Mouse (Mus musculus) testis, postnatal 10 days (tissue): Measurements from ENCODE around the gene Spo11.
A peak's percentile ranks its signal among the peaks of the same experiment; 100 is the strongest.

Source experiments
- DNase-seq: peaks from one replicate; pipeline ENCODE4 v3.0.0; 2021; ENCODE audit warnings: low spot score

Gene Spo11

DNA sequence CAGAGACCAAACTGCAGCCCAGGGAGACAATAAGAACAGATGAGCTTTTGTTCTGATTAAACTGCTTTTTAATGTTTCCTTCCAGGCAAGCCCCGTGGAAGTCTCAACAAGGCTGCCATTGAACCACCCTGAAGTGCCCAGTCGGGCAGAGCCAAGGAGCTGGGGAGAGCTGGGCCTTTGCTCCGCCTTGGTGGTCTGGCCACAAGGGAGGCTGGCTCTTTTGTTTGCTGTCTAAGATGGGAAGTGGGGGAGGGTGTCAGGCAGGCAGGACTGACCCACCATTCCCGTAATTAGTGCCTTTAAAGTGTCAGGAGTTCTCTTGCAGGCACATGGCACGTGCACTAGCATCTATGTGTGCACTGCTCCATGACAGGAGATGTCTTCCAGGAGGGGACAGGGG is 18.9 kb upstream of the Spo11 start:
- no peak for DNase-seq

DNA sequence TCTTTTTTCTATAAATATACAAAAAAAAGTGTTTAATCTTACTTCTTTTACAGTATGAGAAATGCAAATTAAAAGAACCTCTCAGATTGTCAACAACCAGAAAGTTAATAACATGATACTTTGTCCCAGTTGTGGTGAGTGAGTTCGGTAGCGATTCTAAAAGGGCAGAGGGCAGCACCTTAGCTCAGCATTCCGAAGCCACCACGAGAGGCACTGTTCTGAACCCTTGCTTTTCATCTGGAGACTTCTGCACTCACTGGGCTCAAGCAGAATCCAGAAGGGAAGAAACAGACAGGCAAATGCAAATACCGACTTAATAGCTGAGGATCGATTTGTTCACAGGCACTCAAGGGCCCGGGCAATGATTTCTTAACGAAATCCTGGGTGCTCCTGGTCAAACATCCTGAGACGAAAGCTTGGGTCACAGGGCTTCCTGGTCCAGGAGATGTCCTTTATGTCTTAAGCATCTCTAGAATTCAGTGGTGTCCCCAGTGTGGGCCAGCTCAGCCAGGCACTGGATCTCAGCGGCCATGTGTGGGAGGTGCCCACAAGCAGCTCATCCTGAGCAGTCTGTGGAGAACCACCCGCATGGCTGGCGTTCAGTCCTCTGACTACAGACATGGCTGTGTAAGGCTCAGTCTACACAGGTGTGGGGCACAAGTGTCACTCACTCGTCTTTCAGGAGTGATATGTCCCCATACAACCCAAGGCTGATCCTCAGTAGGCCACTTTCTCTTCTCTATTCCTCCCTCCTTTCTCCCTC is 18.3 kb upstream of the Spo11 start:
- DNase-seq = no peak

DNA sequence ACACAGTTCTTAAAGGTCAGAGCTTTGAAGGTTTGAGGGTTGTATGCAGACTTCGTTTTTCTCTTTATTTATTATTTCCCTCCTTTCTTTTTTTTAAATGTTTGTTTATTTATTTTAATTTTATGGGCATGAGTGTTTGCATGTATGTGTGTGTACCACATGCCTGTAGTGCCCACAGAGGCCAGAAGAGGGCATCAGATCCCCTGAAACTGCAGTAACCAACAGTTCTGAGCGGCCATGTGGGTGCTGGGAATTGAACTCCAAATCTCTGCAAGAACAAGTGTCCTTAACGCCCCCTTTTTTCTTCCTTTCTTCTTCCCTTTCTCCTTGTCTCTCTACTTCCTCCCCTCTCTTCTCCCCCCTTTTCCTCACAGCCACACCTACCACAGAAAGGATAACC is 17.1 kb upstream of the Spo11 start:
- no peak for DNase-seq

DNA sequence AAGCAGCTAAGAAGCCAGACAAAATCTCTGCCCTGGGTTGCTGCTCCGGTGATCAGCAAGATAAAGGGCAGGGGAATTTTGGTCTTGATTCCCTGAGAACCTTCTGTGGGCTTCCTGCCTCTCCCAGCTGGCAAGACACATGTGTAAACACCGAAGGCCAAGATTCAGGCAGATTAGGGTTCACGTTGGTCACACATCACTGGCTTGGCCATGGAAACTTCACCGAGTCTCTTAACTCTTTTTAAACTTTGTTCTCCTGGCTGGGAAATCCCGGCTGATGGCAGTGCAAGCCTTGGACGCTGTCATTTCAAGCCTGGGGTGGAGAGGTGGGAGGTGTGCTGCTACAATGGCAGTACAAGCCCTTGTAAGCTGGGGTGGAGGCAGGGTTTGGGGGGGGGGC is 16.3 kb upstream of the Spo11 start:
- no peak for DNase-seq

DNA sequence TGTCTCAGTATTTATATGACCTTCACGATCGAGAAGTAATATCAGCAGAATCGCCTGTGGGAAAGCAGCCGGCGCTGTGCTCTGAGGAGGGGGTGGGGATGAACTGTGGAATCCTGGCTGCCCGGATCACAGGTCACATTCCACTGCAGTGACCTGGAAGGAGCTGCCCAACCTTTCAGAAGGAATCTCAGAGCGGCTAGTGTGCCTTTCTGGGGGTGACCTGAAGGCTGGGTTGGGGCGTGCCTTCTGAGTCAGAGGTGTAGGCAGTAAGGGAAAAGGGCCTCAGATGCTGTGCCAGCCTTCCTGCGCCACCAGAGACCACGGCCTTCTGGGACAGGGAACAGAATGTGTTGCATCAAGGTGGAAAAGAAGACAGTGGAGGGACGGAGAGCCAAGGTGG is 12.3 kb upstream of the Spo11 start:
- DNase-seq = no peak

DNA sequence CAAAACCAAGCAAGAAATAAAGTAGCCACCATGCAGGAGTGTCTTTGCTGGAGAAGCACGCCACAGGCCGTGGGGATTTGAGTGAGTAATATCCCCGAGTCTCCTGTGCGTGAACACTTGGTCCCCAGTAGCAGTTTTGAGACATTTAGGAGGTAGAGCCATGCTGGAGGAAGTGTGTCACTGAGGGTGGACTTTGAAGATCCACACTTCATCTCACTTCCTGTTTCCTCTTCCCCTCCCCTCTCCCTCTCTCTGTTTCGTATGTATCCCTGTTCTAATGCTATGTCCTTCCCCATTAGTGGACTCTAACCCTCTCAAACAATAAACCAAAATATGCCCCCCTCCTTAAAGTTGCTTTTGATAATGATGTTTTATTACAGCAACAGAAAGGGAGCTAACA is 11.0 kb upstream of the Spo11 start:
- DNase-seq = no peak

DNA sequence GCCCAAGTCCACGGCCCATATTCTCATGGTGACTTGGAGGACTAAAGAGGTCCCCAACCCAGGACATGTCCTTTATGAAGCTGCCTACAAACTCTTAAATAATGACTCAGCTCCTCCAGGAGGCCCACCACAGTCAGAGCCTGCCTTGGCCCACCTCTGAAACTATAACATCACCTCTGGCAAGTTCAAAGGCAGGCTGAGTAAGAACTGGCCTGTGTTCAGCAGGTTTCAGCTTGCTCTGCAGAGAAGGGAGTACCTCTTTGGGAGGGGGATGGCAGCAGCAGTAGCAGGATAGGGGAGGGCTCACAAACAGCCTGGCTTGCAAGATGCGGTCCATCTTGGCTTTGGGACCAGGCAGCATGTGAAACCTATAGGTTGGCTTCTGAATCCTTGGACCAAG is 5.6 kb upstream of the Spo11 start:
- no peak for DNase-seq

DNA sequence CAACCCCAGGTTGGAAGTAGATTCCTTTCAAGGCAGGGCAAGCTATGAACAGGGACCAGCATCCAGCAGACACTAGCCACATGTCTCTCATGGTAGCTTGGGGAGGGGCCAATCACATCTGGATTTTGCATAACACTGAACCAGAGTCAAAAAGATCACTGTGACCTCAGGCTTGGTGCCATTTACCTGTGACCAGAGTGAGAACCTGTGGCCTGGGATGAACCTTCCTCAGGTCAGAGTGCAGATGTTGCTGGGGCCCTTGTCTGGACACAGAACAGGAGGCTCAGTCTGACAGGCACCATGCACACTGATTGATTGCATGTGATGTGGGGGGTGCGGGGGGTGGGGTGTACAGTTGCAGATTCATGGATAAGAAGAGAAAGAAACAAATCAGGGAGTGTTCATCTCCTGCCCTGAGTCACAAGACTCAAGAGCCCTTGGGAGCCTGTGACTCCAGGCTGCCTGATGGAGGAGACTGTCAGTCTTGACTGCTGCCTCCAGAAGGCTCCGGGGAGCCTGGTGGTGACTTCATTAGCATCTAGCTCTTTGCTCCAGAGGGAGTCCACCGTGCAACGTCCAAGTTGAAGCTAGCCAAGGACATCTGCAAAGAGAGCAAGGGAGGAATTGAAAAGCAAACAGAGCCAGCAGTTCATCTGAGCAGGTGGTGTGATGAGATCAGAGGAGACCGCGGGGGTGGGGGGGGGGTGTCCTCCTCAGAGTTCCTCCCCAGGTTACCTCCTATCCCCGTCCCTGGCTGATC is 3.5 kb upstream of the Spo11 start:
- no peak for DNase-seq

DNA sequence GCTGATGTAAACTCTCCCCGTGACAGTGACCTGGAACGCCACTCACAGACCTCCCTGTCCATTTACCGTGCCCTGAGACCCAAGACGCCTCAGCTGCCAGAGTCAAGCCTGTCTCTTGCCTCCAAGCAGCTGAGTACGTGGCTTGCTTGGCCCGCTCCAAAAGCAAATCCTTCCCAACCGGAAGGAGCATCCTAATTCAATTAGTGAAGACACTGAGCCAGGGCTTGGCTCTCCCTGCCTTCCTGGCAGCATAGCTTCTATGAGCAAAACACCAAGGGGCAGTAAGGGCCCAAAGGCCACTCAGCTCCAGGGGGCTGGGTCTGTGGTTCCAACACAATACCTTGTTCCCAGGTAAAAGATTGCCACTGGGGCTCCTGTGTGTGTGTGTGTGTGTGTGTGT is 2.8 kb upstream of the Spo11 start:
- no peak for DNase-seq

DNA sequence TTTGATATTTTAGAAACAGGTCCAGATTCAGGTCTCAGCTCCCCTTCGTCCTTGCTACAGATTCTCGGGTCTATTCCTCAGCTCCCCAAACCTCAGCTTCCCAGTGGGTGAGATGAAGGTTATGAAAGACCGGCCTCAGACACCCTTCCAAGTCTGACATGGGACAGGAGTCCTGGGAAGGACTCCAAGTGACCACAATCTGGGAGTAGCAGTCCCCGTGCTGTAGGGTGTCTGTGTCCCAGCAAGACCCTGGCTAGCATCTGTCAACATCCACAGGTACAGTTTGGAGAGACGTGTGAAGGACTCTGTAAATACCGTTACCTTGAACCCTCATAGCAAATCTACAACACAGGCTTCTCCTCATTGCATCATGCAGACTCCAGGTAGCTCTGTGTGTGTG is 2.3 kb upstream of the Spo11 start:
- DNase-seq = no peak

DNA sequence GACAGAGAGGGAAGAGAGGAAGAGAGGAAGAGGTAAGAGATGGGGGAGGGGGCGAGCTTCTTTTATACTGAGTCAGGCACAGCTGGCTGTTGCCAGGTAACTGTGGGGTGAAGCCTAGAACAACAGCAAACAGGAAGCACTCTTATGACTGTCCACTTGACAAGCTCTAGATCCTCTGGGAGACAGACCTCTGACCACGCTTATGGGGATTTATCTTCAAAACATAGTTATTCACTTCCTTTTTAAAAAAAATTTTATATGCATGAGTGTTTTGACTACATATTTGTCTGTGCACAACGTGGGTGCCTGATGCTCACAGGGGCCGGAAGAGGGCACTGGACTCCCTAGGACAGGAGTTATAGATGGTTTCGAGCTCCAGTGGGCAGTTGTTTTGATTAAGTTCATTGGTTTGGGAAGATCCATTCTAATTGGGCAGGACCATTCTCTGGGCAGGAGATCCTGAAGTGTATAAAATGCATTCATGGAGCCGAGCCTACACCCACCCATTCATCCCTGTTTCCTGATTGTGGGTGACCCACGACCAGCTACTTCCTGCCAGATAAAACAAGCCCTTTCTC is 750 bp upstream of the Spo11 start:
- no peak for DNase-seq

DNA sequence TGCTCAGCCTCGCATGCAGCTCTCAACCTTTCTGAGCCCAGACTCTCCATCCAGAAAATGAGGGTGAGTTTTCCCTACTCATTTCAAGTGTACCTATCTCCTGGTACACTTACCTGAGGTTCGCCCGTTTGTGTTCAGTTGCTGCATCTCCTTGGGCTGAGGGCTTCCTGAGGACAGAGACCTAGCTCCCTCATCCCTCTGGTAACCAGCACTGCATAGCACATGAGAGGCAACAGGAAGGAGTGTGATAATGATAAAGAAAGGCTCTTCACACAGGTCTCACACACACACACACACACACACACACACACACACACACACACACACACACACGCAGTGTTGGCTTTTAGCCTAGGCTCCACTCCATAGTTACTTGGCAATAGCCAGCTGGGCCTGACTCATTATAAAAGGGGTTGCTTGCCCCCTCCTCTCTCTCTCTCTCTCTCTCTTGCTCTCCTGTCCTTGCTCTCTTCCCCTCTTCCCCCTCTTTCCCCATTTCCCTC is 682 bp downstream of the Spo11 start:
- no peak for DNase-seq

DNA sequence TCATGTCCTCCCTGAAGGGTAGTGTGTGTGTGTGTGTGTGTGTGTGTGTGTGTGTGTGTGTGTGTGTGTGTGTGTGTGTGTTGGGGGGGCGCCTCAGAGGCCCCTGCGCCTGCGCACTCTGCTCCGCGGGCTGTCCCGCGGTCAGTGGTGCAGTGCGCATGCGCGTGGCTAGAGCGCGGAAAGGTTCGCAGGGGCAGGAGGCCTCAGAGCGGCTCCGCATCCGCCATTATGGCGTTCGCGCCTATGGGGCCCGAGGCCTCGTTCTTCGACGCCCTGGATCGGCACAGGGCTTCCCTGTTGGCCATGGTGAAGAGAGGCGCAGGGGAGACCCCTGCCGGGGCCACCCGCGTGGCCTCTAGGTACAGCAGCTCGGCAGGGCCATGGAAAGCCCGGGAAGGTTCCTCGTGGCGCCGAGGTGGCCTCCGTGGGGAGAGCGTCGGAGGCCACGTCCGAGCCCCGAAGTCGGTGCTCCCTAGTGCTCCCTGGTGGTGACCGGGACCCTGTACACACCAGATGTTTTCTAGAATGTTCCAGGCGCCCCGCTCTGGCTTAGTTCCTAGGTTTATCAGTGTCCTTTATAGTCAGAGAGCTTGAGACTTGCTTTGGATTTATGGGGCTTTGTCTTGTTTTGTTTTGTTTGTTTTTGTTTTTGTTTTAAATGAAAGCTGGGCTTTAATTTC is 2.3 kb downstream of the Spo11 start:
- DNase-seq = no peak

DNA sequence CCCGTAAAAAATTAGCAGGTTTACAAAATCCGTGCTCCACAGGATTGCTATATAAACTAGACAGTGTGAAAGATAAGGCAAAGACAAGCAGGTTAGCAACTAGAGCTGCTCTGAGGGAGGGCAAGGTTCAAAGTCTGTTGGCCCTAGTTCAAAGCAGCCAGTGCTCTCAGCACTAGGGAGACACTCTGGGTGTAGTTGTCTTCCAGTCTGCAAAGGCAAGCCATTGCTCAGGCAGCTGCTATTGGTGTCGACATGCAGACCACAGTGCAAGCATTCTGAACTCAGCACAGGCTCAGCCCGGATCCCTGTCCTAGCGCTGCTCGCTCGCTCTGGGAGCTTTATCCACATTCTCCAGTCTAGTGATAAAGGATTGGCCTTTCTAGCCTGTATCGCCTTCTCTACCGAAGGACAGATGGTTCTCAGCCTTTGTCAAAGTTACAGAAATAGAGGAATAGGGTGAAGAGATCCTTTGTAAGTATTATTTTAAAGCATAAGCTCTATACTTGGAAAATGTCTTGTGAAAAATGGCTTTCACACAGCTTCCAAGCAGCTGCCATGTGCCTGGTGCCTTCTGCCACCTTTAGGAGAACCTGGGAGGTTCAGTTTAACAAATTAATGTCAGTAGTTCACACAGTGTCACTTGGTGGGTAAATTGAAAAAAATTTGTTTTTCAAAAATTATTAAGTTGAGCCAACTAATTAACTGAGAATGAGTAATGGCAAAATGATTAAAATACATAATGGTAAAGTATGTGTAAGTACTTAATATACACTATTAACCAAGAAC is 5.5 kb downstream of the Spo11 start:
- no peak for DNase-seq

DNA sequence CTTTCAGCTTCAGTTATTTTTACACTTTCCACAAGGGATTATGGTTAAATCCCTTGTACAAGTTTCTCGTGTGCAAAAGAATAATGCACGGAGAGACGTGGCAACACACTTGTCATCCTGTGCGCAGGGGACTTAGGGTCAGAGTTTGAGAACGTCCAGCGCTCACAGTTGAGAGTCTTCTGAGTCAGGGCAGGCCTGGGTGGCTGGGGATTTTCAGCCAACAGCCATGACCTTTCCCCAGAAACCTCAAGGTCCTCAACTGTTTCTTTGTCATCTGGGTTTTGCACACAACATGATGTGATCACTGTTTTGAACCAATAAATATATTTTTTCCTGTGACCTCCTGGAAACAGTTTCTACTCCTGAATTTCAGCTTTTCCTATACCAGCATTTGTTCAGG is 12.7 kb downstream of the Spo11 start:
- no peak for DNase-seq

DNA sequence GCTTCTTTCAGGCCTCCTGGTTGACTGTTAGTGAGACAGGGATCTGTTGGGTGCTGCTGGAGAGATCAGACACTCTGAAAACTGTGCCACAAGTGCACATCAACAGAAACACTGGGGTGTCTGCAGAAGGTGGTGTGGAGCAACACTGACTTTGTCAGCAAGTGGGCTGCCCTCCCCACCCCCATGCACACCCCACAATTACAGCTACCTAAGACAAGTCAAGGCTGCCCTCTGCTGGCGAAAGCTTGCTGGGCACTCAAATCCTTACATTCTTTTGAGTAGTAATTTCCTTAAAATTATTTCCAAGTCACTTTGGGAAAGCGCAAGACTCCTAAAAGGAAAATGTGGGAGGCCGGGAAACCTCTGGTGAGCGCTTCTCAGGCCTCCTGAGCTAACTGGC is 18.7 kb downstream of the Spo11 start:
- DNase-seq = peak; percentile 89

DNA sequence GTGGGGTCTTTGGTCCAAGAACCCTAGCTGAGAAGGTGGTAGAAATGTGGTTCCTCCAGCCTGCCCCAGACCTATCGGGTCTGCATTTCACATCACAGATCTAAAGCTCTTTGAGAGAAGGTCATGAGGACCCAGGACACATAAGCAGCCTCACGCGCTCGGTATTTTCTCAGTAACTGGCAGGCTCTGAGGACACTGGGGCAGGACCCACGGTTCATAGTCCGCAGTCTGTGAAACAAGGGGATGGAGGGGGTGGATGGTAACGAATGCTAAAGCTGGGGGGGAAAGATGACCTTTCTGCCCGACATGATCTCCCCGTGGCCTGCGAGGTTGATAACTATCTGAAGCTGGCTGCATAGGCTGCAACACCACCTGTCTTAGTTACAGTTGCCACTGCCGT is 20.2 kb downstream of the Spo11 start:
- no peak for DNase-seq

DNA sequence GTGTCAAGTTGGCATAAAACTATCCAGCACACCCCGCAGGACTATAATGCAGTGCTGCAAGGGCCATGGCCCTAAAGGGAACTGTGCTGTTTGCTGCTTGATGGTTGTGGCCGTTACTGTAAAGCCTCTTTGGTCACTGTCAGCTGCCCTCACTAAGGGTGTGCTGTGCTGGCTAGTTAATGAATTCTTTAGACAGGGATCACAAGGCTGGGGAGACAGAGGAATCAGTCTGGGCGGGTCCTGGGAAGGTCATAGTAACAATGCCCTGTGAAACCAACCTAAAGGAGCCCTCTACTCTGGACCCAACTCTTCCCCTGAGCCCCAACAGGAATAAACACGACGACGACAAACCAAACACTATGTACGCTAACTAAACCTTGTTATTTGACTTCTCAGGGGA is 21.0 kb downstream of the Spo11 start:
- DNase-seq = no peak

DNA sequence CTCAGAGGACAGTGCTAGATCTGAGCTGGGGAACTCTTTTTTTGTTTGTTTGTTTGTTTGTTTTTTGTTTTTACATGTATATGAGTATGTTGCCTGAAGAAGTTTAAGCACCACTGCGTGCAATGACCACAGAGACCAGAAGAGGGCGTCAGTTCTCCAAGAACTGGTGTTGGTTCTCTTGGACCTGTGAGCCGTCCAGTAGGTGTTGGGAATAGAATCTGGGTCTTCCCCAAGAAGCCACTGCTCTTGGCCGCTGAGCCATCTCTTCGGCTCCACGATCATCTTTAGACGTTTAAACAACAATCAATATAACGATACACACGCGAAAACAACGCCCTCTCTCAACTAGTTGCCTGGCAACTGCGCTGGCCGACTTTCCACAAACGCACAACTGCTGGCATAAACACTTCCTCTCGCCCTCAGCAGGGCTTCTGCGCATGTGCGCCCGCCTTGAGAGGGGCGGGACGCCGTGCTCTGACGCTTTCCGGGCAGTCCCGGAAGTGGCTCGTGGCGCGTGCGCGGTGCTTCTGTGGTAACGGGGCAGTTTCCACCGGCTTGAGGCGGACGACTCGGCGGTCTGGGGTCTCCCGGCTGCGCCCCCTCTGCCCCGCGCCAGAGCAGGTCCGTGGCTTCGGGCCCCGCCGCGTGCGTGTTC is 22.3 kb downstream of the Spo11 start, which contains the start of gene Rae1:
TSS of gene Rae1 (plus strand) at position 488 of the 655 bp plus-strand sequence.
- peak; percentile 100 for DNase-seq

DNA sequence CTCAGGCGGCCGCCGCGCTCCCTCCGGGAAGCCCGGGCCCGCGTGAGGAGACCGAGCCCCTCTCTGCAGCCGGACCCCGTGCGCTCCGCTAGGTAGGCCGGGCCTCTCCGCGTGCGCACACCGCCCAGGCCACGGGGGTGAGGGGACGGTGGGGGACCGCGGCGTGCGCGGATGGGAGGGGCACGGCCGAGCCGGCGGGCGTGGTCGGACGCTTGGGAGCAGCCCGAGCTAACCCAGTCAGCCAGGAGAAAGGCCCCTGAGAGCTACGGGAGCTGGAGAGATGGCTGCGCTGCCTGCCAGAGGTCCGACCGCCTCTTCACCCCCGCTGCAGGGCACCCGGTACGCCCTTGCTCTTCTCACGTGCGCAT is 22.8 kb downstream of the Spo11 start:
- peak; percentile 82 for DNase-seq

DNA sequence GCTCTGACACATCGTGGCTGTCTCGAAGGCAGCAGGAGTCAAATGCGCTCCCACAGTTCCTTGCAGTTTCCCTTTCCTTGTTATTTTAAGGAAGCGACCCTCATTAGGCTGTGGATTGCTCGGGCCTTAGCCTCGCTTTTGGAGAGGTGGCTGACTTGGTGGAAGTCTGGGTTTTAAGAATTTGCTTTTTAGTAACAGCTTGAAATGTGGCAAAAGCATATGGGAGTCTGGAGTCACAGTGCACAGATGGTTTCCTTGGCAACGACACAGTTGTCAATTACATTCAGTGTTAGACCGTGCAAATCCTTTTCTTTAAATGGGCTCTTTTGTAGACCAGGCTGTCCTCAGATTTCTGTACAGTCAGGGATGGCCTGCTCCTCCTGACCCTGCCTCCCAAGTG is 23.4 kb downstream of the Spo11 start:
- DNase-seq = no peak
